Mouse (Mus musculus) hindlimb bud, embryonic 11.5 days (tissue): Measurements from ENCODE around the gene Rfc2.
A peak's percentile ranks its signal among the peaks of the same experiment; 100 is the strongest.

Source experiments
- DNase-seq: peaks from one replicate; pipeline ENCODE4 v3.0.0-alpha.2; 2012; ENCODE audit warnings: low read depth, low spot score; ENCODE audit errors: extremely low spot score

The Rfc2 gene

DNA sequence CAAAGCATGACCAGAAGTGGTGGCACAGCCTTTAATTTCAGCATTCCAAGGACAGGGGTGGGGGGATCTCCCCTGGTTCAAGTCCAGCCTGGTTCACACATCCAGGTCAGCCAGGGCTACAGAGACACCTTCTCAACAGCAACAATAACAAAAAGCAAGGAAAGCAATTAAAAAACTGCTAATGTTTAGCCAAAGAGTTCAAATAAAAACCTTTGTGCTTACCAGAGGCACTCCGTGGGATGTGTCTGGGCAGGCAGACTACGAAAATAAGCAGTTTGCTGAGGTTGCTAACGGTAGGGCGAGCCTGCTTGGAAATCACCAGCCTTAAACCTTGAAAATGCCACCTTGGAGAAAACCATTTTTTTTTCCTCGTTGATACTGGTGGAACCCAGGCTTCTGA lies at the start of gene Rfc2:
Gene Rfc2, plus strand, starts transcription at position 221 of the 400 bp plus-strand sequence.
- DNase-seq = no peak

DNA sequence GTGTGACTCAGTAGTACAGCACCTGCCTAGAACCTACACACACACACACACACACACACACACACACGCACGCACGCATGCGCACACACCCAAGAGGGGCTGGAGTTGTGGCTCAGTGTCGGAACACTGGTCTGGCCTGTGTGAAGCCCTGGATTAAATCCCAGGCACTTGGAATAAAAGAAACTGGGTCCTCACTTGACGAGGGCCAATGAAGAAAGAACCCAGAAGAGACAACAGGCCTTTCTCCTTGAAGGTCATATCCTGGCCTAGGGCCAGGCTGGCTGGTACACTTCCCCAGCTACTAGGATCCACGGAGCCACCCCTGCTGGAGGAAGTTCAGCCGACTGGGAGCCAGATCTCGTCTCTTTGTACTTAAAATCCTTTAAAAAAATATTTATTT lies 49.6 kb upstream of the Rfc2 start:
- no peak for DNase-seq

DNA sequence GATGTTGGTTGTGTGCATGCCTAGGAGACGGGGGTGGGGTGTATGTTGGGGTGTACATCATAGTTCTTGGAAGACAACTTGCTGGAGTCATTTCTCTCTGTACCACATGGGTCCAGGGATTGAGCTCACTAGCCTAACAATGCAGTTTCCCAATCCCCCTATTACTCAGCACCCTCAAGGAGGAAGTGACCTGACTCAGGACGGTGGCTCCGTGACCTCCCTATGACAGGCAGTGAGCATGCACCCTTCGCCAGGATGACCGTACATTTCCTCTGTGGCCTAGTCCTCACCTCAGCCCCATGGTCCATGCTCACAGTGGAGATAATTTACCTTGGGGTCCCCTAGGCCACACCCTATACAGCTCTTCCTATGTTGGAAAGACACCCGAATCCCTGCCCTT lies 48.7 kb upstream of the Rfc2 start:
- DNase-seq = no peak

DNA sequence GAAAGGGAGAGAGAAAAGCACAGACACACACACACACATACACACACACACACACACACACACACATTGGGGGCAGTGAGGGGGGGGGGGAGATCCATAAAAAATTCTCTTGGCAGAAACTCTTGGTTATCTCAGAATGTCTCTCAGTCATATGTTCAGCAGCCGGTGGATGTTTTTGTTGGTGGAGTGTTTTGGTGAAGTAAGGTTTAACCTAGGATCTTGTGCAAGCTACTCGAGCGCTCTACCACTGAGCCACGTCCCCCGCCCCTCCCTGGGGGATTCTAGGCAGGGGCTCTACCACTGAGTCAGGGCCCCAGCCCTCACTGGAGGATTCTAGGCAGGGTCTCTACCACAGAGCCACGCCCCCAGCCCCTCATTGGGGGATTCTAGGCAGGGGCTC lies 45.1 kb upstream of the Rfc2 start:
- DNase-seq = no peak

DNA sequence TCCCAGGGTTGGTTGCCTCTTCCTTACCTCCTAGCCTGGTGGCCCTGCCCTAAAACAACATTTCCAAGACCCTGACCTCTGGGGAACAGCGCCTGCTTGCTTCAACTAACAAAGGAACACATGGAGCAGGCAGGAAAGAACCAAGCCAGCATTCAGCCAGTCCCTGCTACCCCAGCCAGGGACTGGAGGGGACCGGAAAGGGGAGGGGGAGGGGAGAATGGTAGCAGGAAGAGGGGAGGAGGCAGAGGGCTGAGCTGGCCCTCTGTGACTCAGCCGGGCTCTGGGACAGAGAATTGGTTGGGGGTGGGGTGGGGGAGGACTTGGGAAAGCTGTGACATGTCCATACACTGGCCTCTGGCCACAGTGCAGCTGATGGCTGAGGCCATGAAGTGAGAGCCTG lies 41.3 kb upstream of the Rfc2 start:
- DNase-seq = no peak

DNA sequence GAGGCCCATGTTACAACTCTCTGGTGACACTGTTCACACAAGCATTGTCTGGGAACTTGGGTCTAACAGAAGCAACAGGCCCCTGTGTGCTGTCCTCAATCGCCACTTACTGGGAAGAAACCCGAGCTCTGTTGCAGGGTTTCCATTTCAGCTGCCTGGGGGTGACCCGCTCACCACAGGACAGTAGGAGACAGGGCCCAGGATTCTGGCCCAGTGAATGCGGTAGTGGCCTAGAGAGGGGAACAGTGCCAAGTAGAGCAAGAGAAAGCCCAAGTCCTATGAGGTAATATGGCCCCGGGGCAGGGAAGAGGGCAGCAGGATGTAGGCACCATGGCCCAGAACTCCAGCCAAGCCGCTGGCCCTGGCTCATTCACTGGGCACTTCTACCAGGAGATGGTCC lies 40.3 kb upstream of the Rfc2 start:
- DNase-seq = no peak

DNA sequence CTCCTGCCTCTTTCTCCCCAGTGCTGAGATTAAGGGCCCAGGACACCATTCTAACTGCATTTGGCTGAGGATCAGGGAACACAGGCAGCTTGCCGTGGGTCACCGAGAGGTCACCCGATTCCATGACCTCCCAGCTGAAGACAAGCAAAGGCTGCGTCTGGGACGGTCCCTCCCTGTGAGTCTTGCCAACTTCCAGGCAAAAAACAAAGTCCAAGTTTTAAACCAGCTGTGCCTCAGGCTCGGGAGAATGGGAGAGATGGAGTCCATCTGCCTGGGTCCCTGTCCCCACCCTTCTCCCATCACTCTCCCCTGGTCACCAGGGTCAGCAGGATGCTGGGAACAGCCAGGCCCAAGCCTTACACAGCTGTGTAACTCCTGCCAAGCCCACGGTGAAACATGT lies 39.5 kb upstream of the Rfc2 start:
- no peak for DNase-seq

DNA sequence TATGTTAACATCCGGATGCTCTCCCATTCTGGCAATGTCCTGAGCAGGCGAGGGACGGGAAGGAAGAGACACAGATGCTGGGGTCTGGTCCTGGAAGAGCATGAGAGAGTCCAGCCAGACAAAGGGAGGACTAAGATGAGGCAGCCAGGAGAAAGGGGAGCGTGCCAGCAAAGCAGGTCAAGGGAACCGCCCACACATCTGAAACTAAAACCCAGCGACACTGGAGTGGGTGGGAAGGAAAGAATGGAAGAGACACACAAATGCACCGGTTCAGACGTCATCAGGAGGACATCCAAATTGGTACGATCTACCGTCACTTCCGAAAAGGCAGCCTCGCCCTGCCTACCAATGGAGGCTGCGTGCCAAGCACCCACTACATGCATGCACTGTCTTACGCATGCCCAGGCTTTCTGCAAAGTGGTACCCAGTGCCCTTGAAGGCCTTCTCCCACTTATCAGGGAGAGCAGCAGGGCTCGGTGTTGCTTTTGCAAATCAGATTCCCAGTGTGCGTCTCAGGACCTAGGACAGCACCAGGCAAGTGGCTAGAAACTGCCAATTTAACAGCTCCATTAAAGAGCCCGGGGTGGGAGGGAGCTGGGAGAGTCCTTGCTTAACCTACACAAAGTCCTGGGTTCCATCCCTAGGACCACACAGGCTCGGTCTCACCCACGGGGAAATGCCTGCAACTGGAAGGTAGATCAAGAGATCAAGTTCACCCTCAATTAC lies 36.5 kb upstream of the Rfc2 start:
- no peak for DNase-seq

DNA sequence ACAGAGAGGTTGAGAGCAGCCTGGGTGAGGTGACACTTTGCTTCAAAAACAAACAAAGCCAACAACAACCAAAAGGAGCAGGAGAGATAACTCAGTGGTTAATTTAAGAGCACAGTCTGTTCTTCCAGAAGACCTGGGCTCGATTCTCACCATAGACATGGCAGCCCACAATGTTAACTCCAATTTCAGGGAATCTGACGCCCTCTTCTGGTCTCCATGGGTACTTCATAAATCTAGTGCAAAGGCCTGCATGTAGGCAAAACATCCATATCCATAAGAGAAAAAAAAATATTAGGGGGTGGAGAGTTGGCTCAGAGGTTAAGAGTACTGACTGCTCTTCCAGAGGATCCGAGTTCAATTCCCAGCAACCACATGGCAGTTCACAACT lies 35.9 kb upstream of the Rfc2 start:
- DNase-seq = no peak

DNA sequence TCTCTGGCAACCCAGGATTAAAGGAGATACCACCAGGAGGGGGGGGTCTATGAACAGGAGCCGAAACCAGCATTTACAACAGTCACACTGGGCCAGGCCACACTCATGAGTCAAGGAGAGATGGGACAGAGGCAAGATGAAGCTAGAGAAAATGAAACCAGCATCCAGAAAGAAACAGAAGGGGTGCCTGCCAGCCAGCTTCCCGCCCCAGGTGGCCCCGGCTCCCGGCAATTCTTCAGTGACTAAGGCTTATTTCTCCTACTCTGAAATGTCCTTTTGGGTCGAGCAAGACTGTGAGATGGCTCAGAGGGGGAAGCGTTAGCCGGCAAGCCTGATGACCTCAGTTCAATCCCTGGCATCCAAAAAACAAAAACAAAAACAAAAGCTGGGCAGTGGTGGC lies 34.4 kb upstream of the Rfc2 start:
- no peak for DNase-seq

DNA sequence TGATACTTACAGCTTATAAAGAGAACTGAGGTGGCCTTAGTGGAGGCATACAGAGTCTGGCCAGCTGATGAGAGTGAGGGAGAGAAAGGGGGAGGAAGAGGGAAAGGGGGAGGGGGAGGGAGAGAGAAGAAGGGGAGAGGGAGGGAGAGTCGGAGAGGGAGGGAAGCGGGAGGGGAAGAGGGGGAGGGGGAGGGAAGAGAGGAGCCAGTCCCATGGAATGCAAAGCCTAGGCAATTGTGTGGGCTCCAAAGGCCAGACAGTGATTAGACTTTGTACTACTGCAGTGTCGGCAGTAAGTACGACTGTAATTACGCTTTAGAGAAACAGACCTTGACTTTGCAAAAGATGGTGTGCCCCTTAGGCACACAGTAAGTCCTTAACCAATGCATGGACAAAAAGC lies 32.9 kb upstream of the Rfc2 start:
- no peak for DNase-seq

DNA sequence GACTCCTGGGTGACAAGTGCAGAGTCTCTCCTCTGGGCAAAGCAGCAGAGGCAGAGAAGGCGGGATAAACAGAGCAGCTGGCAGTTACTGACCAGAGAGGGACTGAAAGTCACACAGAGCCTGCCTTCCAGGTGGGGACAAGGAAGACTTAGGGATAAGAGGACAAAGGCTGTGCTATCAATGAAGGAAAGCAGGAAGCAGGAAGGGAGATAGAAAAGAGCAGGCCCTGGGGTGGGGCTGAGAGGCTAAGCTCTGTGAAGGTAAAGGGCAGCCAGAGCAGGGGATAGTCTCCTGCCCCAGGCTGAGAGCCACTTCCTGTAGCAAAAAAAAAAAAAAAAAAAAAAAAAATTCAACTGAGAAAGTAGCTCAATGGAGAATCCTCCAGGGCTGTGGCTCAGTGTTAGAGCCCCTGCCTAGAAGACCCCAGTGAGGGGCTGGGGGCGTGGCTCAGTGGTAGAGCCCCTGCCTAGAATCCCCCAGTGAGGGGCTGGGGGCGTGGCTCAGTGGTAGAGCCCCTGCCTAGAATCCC lies 31.5 kb upstream of the Rfc2 start:
- DNase-seq = no peak

DNA sequence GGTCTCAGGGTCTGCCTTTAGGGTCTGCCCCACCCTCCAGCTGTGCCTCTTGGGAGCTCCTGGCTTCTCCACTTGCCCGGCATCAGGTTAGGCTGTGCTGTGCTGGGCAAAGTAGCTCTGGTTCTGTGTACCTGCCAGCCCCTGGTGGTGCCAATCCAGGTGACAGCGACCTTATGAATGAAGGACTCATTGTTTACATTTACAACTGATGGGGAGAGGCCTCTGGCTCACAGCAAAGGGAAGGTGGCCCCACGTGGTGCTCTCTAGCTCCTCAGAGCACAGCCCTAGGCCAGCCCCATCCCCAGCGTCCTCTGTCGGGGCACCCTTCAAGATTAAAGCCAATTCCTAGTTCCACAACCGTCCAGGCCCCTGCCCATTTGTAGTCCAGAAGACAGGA lies 30.3 kb upstream of the Rfc2 start:
- DNase-seq = no peak

DNA sequence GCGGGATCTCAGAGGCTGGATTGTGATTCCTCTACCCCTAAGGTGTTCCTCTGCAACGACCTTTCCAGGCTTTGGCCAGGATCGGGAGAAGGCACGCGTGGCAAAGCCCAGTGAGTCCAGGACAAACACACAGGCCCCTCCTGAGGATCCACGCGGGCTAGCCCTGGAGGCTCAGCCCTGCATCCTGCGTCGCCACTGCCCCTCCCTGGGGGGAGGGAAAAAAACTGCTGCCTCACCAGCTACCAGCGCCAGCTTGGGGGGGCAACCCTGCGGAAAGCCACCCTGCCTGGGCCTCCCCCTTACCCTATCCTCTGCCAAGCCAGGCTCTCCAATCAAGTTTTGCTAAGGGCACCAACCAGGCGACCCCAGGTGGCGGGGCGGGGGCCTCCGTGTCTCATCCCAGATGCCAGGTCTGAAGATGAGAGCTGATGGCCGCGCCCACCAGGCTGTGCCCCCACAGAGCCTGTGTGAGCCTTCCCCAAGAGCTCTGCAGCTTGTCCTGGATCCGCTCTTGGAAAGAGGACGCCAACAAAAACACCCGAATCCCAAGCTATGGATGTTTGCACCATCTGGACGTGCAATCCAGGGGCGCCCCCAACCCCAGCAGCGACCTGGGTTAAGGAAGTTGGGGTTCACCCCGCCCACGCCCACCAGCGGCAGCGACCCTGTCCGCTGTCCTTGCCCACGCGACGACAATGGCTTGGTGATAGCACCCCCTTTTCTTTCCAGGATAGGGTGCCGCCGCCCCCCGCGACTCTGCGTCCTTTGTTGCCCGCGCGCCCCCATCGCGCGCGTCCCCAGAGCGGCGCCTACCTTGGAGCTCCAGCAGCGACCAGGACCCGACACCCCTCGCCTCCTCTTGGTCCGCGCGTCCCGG lies 29.7 kb upstream of the Rfc2 start:
- DNase-seq = no peak

DNA sequence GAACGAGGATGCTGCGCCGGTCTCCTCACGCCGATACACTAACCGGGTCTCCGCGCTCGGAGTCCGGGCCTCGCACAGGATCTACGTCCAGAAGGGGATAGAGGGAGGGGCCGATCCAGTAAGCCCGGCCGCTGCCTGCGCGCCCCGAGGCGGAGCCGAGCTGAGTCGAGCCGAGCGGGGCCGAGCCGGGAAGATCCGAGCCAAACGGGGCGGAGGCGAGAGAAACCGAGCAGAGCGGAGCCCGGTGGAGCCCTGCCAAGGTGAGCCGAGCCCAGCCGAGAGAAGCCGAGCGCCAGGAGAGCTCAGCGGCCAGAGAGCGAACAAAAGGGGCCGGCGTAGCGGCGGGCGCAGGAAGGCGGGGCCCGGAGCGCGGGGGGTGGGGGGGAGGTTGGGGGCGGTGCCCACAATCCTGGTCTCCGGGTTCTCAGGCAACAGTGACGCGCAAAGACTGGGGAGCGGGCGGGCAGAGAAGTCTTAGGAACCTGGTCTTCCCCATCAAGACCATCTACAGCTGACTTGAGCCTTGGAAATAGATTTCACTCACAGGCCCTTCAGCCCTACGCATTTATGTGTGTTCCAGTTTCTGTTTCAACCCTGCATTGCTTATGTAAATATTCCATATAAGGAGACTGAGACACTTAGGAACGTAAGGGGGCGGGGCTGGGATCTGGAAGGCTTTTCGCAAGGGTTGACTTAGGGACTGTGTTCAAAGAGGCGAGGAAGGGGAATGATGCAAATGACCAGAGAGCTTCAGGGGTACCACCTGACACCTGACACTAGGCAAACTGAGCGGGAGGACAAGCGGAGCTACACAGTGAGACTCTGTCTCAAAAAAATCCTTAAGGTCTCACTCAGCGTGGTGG lies 28.8 kb upstream of the Rfc2 start, which contains the start of gene Clip2:
Gene Clip2, minus strand, starts transcription at position 325 of the 863 bp plus-strand sequence.
- peak; percentile 72 for DNase-seq

DNA sequence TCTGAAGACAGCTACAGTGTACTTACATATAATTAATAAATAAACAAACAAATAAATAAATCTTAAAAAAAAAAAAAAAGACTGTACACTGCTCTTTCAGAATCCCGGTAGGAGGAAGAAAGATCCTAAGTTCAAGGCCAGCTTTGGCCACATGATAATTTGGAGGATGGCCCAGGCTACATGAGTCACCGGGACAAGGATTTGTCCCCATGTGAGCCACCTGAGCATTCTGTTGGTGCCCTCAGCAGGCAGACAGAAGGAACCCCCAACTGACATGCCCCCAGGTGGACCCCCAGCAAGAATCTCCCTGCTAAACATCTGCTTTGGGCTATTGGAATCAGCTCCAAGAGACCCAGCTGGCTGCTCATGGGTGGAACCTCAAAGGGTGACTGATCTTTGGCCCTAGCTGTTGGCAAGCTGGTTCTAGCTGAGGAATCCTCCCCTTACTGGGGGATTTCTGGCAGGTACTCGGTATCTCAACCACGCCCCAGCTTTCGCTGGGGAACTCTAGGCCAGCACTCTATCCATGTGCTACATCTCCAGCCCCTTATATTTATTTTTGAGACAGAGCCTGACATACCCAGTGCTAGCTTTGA lies 27.1 kb upstream of the Rfc2 start:
- no peak for DNase-seq

DNA sequence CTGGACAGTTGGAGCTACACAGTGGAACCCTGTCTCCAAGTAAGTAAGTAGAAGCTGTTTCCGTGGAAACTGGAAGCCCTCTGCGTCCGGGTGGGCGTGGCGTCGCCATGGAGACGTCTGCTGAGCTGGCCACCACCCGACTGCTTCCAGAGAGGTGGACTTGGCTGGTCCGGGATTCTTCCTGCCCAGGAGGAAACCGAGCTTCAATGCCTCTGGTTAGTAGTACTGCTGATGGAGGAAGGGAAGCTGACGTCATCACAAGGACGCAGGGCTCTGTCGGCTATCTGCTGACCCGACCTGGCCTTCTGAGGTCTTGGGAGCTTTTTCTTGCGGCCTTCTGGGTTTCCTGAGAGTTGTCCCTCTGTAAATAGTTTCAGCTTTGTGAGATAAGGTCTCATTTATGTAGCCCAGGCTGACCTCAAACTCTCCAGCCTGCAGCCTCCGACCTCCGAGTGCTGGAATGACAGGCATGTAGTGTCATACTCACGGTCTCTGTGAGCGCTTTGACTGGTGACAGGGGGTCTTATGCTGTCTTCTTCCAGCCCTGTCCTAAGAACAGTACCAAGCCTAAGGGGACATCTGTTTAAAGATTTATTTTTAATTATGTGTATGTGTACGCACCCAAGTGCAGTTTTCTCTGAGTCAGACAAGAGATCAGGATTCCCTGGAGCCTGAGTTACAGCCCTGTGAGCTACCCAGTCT lies 25.6 kb upstream of the Rfc2 start:
- no peak for DNase-seq

DNA sequence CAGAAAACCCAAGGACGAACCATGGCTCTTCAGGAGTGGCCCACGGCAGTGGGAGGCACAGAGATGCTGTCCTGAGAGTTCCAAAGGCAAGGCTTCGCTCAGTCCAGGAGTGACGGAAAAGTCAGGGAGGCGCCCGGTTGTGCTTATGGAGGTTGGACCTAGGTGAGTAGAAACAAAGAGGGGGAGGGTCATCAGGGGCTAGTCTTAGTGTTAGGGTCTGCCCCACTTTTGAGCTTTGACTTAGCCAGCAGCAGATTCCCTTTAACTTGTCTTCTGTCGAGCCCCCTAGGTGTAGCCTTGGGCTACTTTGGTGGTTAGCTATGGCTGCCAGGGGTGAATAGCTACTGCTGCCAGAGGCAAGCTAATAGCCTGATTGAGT lies 21.1 kb upstream of the Rfc2 start, which contains the start of gene Syna:
Gene Syna, minus strand, starts transcription at position 101 of the 379 bp plus-strand sequence.
- no peak for DNase-seq

DNA sequence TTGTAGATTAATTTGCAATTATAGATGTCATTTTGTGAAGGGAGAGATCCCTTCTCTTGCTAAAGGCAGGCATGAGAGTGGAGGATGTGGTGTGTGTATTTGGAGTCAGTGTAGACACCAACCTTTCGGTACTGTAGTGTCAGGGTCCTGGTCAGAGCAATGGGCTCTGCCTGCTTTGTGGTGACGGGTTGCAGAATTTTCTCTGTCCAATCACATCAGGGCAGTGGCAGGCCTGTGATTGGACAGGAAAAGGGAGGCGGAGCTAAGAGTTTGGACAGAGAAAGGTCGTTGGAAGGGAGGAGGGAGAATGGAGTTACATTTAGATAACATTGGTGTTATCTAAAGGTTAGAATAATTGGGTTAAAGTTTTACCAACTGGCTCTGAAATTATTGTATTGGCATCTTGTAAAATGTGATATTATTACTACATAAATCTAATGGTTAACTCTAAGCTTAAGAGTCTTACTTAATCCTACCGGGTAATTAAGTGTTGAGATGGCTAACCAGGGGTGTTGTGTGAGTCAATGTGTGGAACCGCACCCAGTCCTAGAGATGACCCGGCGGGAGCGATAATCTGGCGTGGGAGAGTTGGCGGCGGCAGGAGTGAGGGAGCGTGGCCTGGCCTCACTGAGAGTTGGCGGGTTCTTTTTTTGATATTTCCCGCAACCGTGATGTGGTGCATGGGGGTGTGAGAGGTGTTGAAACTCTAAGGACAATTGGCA lies 20.6 kb upstream of the Rfc2 start:
- no peak for DNase-seq
